Mouse (Mus musculus): ENCODE results near the gene Gm33543.

- no peak for TF ChIP-seq MAFK (IDR thresholded peaks at IDR 0.05; ENCODE audit: insufficient replicate concordance, low read length)
- no peak for TF ChIP-seq CTCF (conservative IDR thresholded peaks at IDR 0.05 in 1 of 2, IDR thresholded peaks at IDR 0.05 in 1 of 2; ENCODE audit: low read depth in 2 of 2, low read length in 2 of 2)
Observed at GRCm38 (mm10) chr10:95797645-95798395, 44.9 kb downstream of the Gm33543 start.

Measured in CH12.LX (cell line).